In genomic region chr17:35909186-35909918, GRCm38 (mm10) we compare ENCODE assay signal across 8 mouse cellular contexts. TPM values are rescaled to one million over a fixed set of nuclear protein-coding genes. Genes with fewer than 3 reads are reported as not detected.
A peak's percentile ranks its signal among the peaks of the same experiment; 100 is the strongest.
DNase-seq lines count a peak whose midpoint lies in the region; ATAC-seq and TF ChIP-seq lines count a peak whose summit lies in the region.

No protein-coding gene starts in this region.

- no peak for TF ChIP-seq EP300 in lung, postnatal 0 days (IDR thresholded peaks at IDR 0.05)

- peaks cover 8% of the 10 kb centered on the region for H3K79me2 ChIP-seq in myocyte (ENCODE audit: control insufficient read depth, insufficient read depth)

- H3K4me2 ChIP-seq in lung, postnatal 0 days (replicated peaks; ENCODE audit: low read depth, low read length): peak overlapping the region; percentile 87
- H3K4me2 ChIP-seq in intestine, embryonic 14.5 days (ENCODE audit: low read length): peak overlapping the region; percentile 97
- peak overlapping the region; percentile 97 for H3K4me2 ChIP-seq in myocyte (ENCODE audit: low read depth)

- peak; percentile 38 for ATAC-seq in lung, postnatal 0 days
- peak; percentile 33 for ATAC-seq in intestine, embryonic 14.5 days (replicated peaks; ENCODE audit: low FRiP score, low TSS enrichment, low read depth)
- ATAC-seq in frontal cortex, adult (ENCODE audit: low TSS enrichment): no peak; the same call in 1 of the 2 replicates

- H3K27me3 ChIP-seq in lung, postnatal 0 days (replicated peaks; ENCODE audit: insufficient read depth, low read length): no peaks in the 10 kb centered on the region
- no peaks in the 10 kb centered on the region for H3K27me3 ChIP-seq in intestine, embryonic 14.5 days (replicated peaks; ENCODE audit: control insufficient read depth, insufficient read depth, low read length)
- H3K27me3 ChIP-seq in myocyte (ENCODE audit: control insufficient read depth, insufficient read depth, insufficient read length): no peaks in the 10 kb centered on the region

- peak overlapping the region; percentile 69 for H3ac ChIP-seq in myocyte (ENCODE audit: control insufficient read depth, insufficient read length)

- TF ChIP-seq CTCF in lung, postnatal 0 days (IDR thresholded peaks at IDR 0.05): no peak

- no peak for TF ChIP-seq POLR2A in myocyte (IDR thresholded peaks at IDR 0.05; ENCODE audit: insufficient read length, low read depth)

- 11% methylated on average over 20 of the region's 20 CpGs for WGBS in lung, postnatal 0 days
- WGBS in intestine, embryonic 14.5 days: 13% methylated on average over 20 of the region's 20 CpGs

- no peaks in the 10 kb centered on the region for H3K4me1 ChIP-seq in lung, postnatal 0 days (ENCODE audit: insufficient read depth, low read depth, low read length)
- H3K4me1 ChIP-seq in intestine, embryonic 14.5 days (replicated peaks; ENCODE audit: control insufficient read depth, insufficient read depth, low read length): peaks cover 10% of the 10 kb centered on the region

- no peaks in the 10 kb centered on the region for H3K9me3 ChIP-seq in lung, postnatal 0 days (ENCODE audit: low read length)
- H3K9me3 ChIP-seq in intestine, embryonic 14.5 days (ENCODE audit: control insufficient read depth, low read length): no peaks in the 10 kb centered on the region

- peak overlapping the region; percentile 62 for H3K4me3 ChIP-seq in lung, postnatal 0 days (ENCODE audit: low read depth, low read length)
- peak overlapping the region; percentile 53 for H3K4me3 ChIP-seq in intestine, embryonic 14.5 days (ENCODE audit: low read depth, low read length)
- H3K4me3 ChIP-seq in myocyte: peak overlapping the region; percentile 50

- H3K27ac ChIP-seq in lung, postnatal 0 days (ENCODE audit: low read length): peak overlapping the region; percentile 75; the same call in 1 of the 2 replicates
- peak overlapping the region; percentile 73; the same call in 1 of the 2 replicates for H3K27ac ChIP-seq in intestine, embryonic 14.5 days (ENCODE audit: low read depth)

- H3K9ac ChIP-seq in lung, postnatal 0 days (replicated peaks; ENCODE audit: low read depth): peak overlapping the region; percentile 43
- H3K9ac ChIP-seq in intestine, embryonic 14.5 days (ENCODE audit: low read length): peak overlapping the region; percentile 59

- H3K36me3 ChIP-seq in lung, postnatal 0 days (ENCODE audit: insufficient read depth, low read length): no peaks in the 10 kb centered on the region
- peaks cover 74% of the 10 kb centered on the region for H3K36me3 ChIP-seq in intestine, embryonic 14.5 days (ENCODE audit: control insufficient read depth, insufficient read depth, low read length)
- peaks cover 37% of the 10 kb centered on the region for H3K36me3 ChIP-seq in myocyte (ENCODE audit: control insufficient read depth, insufficient read depth)

- DNase-seq in cerebellum, postnatal 10 days: peak; percentile 59 to 64
- no peak for DNase-seq in cerebellum, postnatal 36 days
- no peak for DNase-seq in lung, postnatal 0 days (ENCODE audit: low spot score)
- no peak for DNase-seq in lung, postnatal 25 days (ENCODE audit: low spot score)
- no peak for DNase-seq in intestine, embryonic 14.5 days (ENCODE audit: low spot score)
- DNase-seq in ovary, adult 18-20 months (ENCODE audit: low spot score): no peak

TF ChIP-seq in myocyte, 11 proteins besides CTCF, POLR2A, EP300 and RAD21:
- TF ChIP-seq POLR2AphosphoS2 (IDR thresholded peaks at IDR 0.05; ENCODE audit: insufficient read length, low read depth): no peak
- no peak for TF ChIP-seq E2F4 (IDR thresholded peaks at IDR 0.05; ENCODE audit: insufficient read depth)
- no peak for TF ChIP-seq TCF3 (IDR thresholded peaks at IDR 0.05; ENCODE audit: insufficient read length, low read depth)
- no peak for TF ChIP-seq TCF12 (IDR thresholded peaks at IDR 0.05; ENCODE audit: insufficient read depth, poor library complexity, severe bottlenecking)
- no peak for TF ChIP-seq CEBPB (IDR thresholded peaks at IDR 0.05; ENCODE audit: insufficient read depth, poor library complexity, severe bottlenecking)
- no peak for TF ChIP-seq MYOG (IDR thresholded peaks at IDR 0.05; ENCODE audit: control insufficient read depth in 1 of 3, insufficient read depth in 1 of 3, insufficient read length in 2 of 3, low read depth in 2 of 3)
- TF ChIP-seq MAX (IDR thresholded peaks at IDR 0.05; ENCODE audit: low read depth): no peak
- no peak for TF ChIP-seq REST (IDR thresholded peaks at IDR 0.05; ENCODE audit: insufficient read depth, insufficient read length)
- TF ChIP-seq SRF (IDR thresholded peaks at IDR 0.05; ENCODE audit: control insufficient read depth, insufficient read length, low read depth): no peak
- no peak for TF ChIP-seq USF1 (IDR thresholded peaks at IDR 0.05; ENCODE audit: low read depth)
- no peak for TF ChIP-seq MYOD1 (IDR thresholded peaks at IDR 0.05; ENCODE audit: control insufficient read depth in 1 of 3, insufficient read length in 2 of 3, low read depth in 2 of 3)
TF ChIP-seq in myocyte: peak in this region for 0.

RNA-seq across cellular contexts. Expression of gene Atat1, which starts 0.5 kb away (rescaled TPM):
- polyA plus RNA-seq in lung, postnatal 0 days (2015; fragmentation: Nextera tagmentation; extraction: Ambion mirVana): 19.3 and 24.6 TPM in 2 replicates
- 68.5 and 76.3 TPM in 2 replicates for polyA plus RNA-seq in intestine, embryonic 14.5 days (2014; fragmentation: Nextera tagmentation; extraction: Ambion mirVana)
- 23.1 TPM for polyA plus RNA-seq in myocyte (2012; fragmentation: generic; extraction: Trizol)

RNA-seq across cellular contexts. Expression of gene Mrps18b, which starts 6.8 kb away (rescaled TPM):
- polyA plus RNA-seq in lung, postnatal 0 days (2015; fragmentation: Nextera tagmentation; extraction: Ambion mirVana): 40.7 and 44.8 TPM in 2 replicates
- 119 and 128 TPM in 2 replicates for polyA plus RNA-seq in intestine, embryonic 14.5 days (2014; fragmentation: Nextera tagmentation; extraction: Ambion mirVana)
- 104 TPM for polyA plus RNA-seq in myocyte (2012; fragmentation: generic; extraction: Trizol)

RNA-seq across cellular contexts. Expression of gene Ppp1r10, which starts 6.9 kb away (rescaled TPM):
- 21.4 and 23.5 TPM in 2 replicates for polyA plus RNA-seq in lung, postnatal 0 days (2015; fragmentation: Nextera tagmentation; extraction: Ambion mirVana)
- 33.8 and 34.0 TPM in 2 replicates for polyA plus RNA-seq in intestine, embryonic 14.5 days (2014; fragmentation: Nextera tagmentation; extraction: Ambion mirVana)
- polyA plus RNA-seq in myocyte (2012; fragmentation: generic; extraction: Trizol): 32.9 TPM

RNA-seq across cellular contexts. Expression of gene 2310061I04Rik, which starts 12.1 kb away (rescaled TPM):
- polyA plus RNA-seq in lung, postnatal 0 days (2015; fragmentation: Nextera tagmentation; extraction: Ambion mirVana): 15.9 and 18.5 TPM in 2 replicates
- polyA plus RNA-seq in intestine, embryonic 14.5 days (2014; fragmentation: Nextera tagmentation; extraction: Ambion mirVana): 26.7 and 30.6 TPM in 2 replicates
- 33.7 TPM for polyA plus RNA-seq in myocyte (2012; fragmentation: generic; extraction: Trizol)

RNA-seq across cellular contexts. Expression of gene Dhx16, which starts 29.7 kb away (rescaled TPM):
- polyA plus RNA-seq in lung, postnatal 0 days (2015; fragmentation: Nextera tagmentation; extraction: Ambion mirVana): 22.3 and 25.8 TPM in 2 replicates
- 37.2 and 46.1 TPM in 2 replicates for polyA plus RNA-seq in intestine, embryonic 14.5 days (2014; fragmentation: Nextera tagmentation; extraction: Ambion mirVana)
- polyA plus RNA-seq in myocyte (2012; fragmentation: generic; extraction: Trizol): 29.4 TPM

Comparison
In these comparisons a context has a peak if more than half of its experiments do, and no peak if none do; other contexts are left out.
1. DNase-seq: peak in cerebellum, postnatal 10 days (2 of 2); none in cerebellum, postnatal 36 days (0 of 2), lung, postnatal 0 days (single experiment), lung, postnatal 25 days (single experiment), intestine, embryonic 14.5 days (single experiment) and ovary, adult 18-20 months (single experiment).
2. Peak in every context shown above with its lines, with median percentiles within 50 percentile points of each other: H3K4me2 ChIP-seq and H3K4me3 ChIP-seq.